Mouse (Mus musculus): ENCODE data around the gene Tada2a.

Gene Tada2a

DNA sequence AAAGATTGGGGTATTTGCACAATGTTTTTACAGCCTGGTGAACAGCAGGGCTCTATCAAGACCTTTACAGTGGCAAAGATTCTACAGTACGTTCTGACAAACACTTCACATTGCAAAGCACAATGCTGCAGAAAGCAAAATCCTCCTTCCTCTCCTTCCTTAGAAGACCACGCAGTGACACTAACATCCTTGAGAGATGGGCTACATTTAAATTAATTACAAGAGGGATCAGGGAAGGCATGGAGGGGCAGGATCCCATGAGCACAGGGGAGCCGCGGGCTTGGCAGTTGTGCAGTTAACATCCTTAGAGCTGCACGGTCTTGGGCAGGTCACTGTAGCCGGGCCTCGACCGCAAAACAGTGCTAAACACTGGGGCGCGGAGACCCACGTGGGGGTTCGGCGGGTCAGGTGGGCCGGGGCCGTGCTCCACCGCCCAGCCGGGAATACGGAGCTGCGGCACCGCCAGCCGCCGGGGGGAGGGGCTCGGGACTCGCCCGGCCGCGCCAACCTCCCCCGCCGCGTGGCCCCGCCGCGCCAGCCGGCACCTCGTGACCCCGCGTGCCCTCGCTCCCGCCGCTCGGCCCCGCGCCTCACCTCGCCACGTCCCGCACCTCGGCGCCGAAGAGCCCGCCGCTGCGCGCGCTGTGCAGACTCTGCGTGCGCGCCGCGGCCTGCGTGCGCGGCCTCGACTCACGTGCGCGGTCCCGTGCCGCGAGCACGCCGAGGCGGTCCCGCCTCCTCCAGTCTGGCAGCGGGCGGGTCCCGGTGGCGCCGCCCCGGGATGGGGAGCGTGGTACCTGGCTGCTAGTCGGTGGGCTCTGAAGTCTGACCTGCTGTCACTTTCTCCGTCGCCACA is at the start of gene Tada2a, which contains the start of gene Acaca:
Gene Tada2a, minus strand, starts transcription at position 658 of the 856 bp plus-strand sequence.
Gene Acaca, plus strand, starts transcription at position 730 of the 856 bp plus-strand sequence.
- peak; percentile 88 for DNase-seq (ENCODE audit: low read depth)

DNA sequence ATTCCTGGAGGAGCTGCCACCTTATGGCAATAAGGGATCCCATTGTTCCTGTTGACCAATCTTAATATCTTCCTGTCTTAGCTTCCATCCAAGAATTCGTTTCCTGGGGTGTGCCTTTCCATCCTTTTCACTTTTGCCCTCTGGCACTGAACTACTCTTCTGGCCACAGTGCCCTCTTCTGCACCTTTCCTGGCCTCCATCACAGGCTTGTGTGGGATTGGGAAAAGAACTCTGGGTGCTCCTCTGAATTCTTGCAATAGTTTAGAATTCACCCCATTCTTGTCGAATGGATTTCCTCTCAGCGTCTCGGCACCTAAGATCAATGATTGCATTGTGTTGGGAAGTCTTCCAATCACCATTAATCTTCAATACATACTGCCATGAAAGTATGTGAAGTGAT is 49.2 kb upstream of the Tada2a start:
- DNase-seq (ENCODE audit: low read depth), result no peak

DNA sequence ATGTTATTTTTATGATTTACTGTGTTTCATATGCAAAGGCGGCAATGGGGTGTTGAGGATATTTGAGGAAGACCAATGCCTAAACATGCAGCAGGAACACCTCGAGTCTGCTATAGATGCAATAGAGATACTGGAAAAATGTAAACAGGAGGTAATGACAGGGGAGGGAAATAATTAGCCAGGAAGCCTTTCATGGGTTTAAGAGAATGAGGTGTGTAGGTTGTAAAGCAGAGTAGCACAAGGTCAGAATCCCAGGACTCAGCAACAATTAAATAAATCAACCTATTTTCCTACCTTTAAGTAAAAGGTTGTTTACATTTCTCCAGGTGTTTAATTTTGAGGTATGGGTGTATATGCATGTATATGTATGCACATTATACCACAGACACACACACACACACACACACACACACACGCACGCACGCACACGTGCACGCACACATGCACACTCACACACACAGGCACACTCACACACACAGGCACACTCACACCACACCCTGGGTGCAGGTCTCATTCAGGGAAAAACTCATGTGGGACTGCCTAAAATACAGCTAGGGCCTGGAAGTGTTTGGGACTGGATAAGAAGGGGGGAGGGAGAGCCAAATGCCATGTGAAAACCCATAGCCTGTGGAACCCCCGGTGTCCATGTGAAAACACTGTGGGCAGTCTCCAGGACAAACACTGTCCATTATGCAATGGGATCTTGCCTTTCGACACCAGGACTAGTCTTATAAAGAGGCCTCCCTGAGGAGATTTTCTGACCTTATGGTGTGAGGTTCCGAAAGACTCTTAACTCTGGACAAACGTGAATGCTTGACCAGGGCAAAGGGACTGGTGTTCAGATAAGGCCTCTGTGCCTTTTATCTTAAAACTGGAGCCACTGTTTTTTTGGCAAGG is 43.4 kb upstream of the Tada2a start:
- DNase-seq (ENCODE audit: low read depth), result no peak

- DNase-seq (ENCODE audit: low read depth), result peak; percentile 27
Measured at GRCm38 (mm10) chr11:84168701-84169288, 39.4 kb upstream of the Tada2a start.

DNA sequence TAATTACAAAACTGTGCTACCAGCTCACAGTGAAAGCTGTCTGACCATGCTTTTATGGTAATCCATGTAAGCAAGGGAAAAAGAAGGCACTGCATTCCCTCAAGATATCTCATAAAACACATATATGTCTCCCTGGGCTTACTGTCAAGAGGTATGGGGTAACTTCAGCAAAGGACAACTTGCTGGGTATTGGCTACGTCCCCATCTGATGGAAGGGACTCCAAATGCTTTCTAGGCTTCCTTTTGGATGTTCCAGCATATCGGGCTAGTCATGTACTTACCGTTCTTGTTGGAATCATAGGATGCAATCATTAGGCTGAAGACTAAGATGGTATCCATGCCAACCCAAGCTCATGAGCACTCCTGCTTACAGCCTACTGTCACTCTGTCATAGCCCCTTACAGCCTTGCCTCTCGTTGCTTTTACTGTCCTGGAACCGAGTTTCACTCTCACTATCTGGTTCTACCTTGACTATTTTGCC is 37.7 kb upstream of the Tada2a start, which contains the start of gene Gm11437:
Gene Gm11437, minus strand, starts transcription at position 431 of the 481 bp plus-strand sequence.
- DNase-seq (ENCODE audit: low read depth), result no peak

GRCm38 (mm10) chr11:84164561-84164960 is 35.2 kb upstream of the Tada2a start:
- no peak for DNase-seq (ENCODE audit: low read depth)

GRCm38 (mm10) chr11:84164123-84164522 is 34.7 kb upstream of the Tada2a start:
- no peak for DNase-seq (ENCODE audit: low read depth)

DNA sequence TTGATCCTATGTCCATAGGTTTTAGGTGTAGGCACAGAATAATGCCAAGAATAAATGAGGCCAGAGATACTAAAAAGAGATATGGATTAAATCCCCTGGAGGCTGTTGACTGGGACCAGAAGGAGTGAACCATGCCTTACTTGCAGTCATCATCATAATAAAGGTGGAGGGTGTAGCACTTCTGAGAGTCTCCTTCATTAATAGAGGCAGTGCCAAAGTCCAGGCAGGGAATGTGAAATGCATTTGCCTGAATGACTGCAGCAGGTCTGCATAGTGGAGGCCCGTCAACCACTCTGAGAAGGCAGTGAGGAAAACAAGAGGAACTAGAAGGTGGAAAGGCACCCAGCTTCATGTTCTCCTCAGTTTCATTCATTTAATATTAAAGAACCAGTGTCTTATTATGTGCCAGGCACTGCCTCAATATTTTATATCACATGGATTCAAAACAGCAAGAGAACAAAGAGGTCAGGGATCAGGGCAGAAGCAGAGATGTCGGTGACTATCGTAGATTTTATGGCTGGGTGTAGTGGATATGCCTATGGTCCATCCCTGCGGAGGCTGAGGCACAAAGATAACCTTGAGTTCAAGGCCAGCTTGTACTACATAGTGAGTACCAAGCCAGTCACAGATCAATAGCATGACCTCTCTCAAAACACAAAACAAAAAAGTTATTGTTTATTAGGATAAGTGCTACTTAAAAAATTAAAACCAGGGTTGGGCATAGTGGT is 27.3 kb upstream of the Tada2a start:
- DNase-seq (ENCODE audit: low read depth), result no peak

DNA sequence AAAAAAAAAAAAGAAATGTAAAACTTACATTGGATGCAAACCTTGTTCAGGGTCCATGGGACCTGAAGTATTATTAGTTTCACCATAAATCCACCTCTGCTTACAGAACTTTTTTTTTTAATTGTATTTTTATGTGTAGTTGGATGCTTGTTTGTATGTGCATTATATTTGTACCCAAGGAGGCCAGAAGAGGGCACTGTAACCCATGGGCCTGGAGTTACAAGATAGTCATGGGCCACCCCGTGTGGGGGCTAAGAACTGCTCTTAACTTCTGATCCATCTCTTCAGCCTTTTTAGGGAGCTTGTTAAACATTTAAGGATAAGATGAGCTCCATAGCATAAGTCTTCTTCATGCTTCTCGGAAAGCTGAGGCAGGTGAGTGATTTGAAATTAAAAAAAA is 21.5 kb upstream of the Tada2a start:
- DNase-seq (ENCODE audit: low read depth), result peak; percentile 45

DNA sequence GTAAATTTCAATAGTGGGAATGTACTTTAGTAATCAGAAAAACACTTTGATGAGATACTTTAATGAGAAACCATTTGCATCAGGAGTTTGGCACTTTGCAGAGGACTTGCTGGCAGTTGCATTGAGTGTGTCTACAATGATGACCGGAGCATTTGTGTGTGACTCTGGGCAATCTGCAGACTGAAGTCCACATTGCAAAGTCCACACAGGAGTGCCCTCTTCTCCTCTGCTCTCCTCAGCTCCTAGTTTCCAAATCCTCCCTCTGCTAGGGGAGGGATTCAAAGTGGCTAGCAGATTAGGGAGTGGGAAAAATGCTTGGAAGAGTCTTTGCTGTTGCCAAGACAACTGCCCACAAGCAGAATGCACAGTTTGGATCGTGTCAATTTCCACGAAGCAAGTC is 16.7 kb upstream of the Tada2a start:
- no peak for DNase-seq (ENCODE audit: low read depth)

- no peak for DNase-seq (ENCODE audit: low read depth)
Measured at GRCm38 (mm10) chr11:84145201-84145798, 15.9 kb upstream of the Tada2a start.

GRCm38 (mm10) chr11:84141752-84142151 is 12.4 kb upstream of the Tada2a start:
- DNase-seq (ENCODE audit: low read depth), result peak; percentile 84

GRCm38 (mm10) chr11:84136453-84136852 is 7.1 kb upstream of the Tada2a start:
- DNase-seq (ENCODE audit: low read depth), result no peak

- peak; percentile 38 for DNase-seq (ENCODE audit: low read depth)
Measured at GRCm38 (mm10) chr11:84134331-84134860, 5.0 kb upstream of the Tada2a start.

GRCm38 (mm10) chr11:84129799-84130185 is 392 bp upstream of the Tada2a start:
- no peak for DNase-seq (ENCODE audit: low read depth)

GRCm38 (mm10) chr11:84127977-84128376 is 1.4 kb downstream of the Tada2a start:
- peak; percentile 31 for DNase-seq (ENCODE audit: low read depth)

DNA sequence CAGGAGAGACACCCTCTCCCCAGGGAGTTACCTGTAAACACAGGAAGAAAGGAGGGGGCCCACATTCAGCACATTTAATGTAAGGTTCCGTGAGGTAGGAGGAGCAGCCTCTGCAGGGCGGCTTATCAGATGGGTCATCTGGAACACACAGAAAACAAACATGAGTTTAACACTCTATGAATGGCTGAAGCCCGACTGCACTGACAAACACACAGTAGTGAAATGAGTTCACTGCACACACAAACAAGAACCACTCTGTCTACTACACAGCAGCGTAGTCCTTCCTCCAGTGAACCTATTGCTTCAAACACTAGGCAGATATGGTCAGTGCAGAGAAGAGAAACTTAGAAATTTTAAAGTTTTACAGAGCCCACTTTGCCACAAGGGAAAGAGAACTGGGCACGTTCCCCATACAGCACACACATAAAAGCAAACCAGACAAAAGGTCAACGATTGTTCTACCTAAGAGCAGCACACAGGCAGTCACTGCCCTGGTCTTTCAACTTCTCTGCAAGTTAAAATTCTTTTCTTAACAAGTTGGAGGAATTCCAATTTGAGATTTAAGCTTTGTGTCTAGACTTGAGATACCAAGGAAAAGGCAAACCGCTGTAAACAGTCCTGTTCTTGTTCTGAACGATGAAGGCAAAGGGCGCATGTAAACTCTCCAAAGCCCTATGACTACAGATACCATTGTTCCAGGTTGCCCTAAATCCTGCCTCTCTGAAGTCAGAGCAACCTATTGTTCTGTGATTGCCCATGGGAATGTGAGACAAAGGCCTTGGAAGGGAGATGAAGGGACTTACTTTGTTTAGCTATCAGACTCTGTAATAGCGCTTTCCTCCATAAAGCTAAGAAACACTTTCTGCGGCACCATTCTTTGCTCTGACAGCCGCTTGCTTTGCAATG is 8.1 kb downstream of the Tada2a start:
- DNase-seq (ENCODE audit: low read depth), result peak; percentile 14

GRCm38 (mm10) chr11:84117431-84117830 is 12.0 kb downstream of the Tada2a start:
- DNase-seq (ENCODE audit: low read depth), result no peak

DNA sequence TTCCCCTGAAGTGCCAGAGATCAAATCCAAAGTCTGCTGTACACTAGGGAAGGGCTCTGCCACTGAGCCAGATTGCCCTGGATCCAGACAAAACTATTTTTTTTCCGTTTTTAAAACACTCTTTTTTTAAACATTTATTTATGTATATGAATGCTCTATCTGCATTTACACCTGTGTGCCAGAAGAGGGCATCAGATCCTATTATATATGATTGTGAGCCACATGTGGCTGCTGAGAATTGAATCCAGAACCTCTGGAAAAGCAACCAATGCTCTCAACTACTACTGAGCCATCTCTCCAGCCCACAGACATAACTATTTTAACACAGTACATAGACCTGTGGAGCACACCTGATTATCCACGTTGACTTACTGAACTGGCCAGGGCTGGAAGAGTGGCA is 13.2 kb downstream of the Tada2a start:
- peak; percentile 11 for DNase-seq (ENCODE audit: low read depth)

DNA sequence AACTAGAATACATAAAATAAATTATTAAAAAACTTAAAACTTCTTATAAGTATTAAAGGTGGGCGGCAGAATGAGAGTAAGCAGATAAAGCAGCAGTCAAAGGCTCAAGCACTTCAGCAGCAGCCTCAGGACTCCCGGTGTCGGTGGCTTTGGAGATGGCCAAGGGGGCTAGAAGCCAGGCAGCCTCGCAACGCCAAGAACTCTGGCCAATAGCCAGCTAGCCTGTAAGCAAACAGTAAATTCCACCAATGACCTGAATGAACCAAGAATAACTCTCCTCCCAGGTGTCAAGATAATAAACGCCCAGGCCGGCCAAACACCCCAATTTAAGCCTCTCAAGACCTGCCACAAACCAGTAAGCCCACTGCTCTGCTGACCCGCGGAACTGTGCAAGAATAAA is 13.8 kb downstream of the Tada2a start:
- no peak for DNase-seq (ENCODE audit: low read depth)

All from induced T-regulatory cell, adult 2 months (primary cell).